In genomic region chr11:113725235-113726048, GRCm38 (mm10) we compare ENCODE assay signal across 10 mouse cellular contexts. TPM values are rescaled to one million over a fixed set of nuclear protein-coding genes. Genes with fewer than 3 reads are reported as not detected.
DNase-seq lines count a peak whose midpoint lies in the region; ATAC-seq lines count a peak whose summit lies in the region.
"Had no signal": no experiment of that assay in that cellular context is flagged by ENCODE, and none has a peak within 500 bp of the region (broad histone marks: within the 10 kb centered on the region; RNA-seq: fewer than 3 reads in every experiment).

No protein-coding gene starts in this region.

- H3K4me3 ChIP-seq in neural tube, embryonic 13.5 days, result no peak overlapping the region
- H3K4me3 ChIP-seq: erythroblast, embryonic 14.5 days; liver, embryonic 13.5 days had no signal

- peaks cover 39% of the 10 kb centered on the region for H3K36me3 ChIP-seq in neural tube, embryonic 13.5 days

- peaks cover 50% of the 10 kb centered on the region for H3K4me1 ChIP-seq in neural tube, embryonic 13.5 days (replicated peaks)

- peak overlapping the region; percentile 31; the same call in 1 of the 2 replicates for H3K9ac ChIP-seq in neural tube, embryonic 13.5 days
- H3K9ac ChIP-seq: liver, embryonic 13.5 days had no signal

- WGBS in neural tube, embryonic 13.5 days, result 68% methylated on average over 4 of the region's 4 CpGs

- ATAC-seq in neural tube, embryonic 13.5 days (ENCODE audit: low read depth), result peak; percentile 55

- H3K27ac ChIP-seq in neural tube, embryonic 13.5 days (replicated peaks), result peak overlapping the region; percentile 68
- H3K27ac ChIP-seq: liver, embryonic 13.5 days had no signal

- H3K9me3 ChIP-seq in neural tube, embryonic 13.5 days, result no peaks in the 10 kb centered on the region
- H3K9me3 ChIP-seq: liver, embryonic 13.5 days had no signal

- DNase-seq in neural tube, embryonic 10.5 days (ENCODE audit: extremely low spot score, low spot score), result no peak
- peak; percentile 44 for DNase-seq in gastrocnemius, postnatal 10 days
- peak; percentile 69 for DNase-seq in kidney, postnatal 10 days
- DNase-seq in spleen, postnatal 10 days (ENCODE audit: low spot score in 2 of 2), result no peak
- DNase-seq in ovary, postnatal 36 days (ENCODE audit: low spot score), result no peak
- no peak for DNase-seq in frontal cortex, postnatal 36 days (ENCODE audit: low spot score in 2 of 2)
- DNase-seq: liver, embryonic 13.5 days had no signal

- H3K4me2 ChIP-seq in neural tube, embryonic 13.5 days, result no peak overlapping the region
- H3K4me2 ChIP-seq: liver, embryonic 13.5 days had no signal

- H3K27me3 ChIP-seq in neural tube, embryonic 13.5 days, result no peaks in the 10 kb centered on the region
- H3K27me3 ChIP-seq: liver, embryonic 13.5 days had no signal

RNA-seq across cellular contexts. Expression of gene Cpsf4l, which starts 15.6 kb away (rescaled TPM):
- 0.36 and 0.85 TPM in 2 replicates for polyA plus RNA-seq in neural tube, embryonic 13.5 days (2015; fragmentation: Nextera tagmentation; extraction: Ambion mirVana)
- not detected for total RNA-seq in gastrocnemius, postnatal 10 days (2021)
- polyA plus RNA-seq: erythroblast, embryonic 14.5 days; liver, embryonic 13.5 days; spleen, adult 2 months had no signal

RNA-seq across cellular contexts. Expression of gene Cdc42ep4, which starts 26.2 kb away (rescaled TPM):
- 54.6 and 58.9 TPM in 2 replicates for polyA plus RNA-seq in neural tube, embryonic 13.5 days (2015; fragmentation: Nextera tagmentation; extraction: Ambion mirVana)
- total RNA-seq in gastrocnemius, postnatal 10 days (2021), result 10 to 100 TPM; 19.1 to 22.0 TPM

RNA-seq across cellular contexts. Expression of gene D11Wsu47e, which starts 41.2 kb away (rescaled TPM):
- polyA plus RNA-seq in neural tube, embryonic 13.5 days (2015; fragmentation: Nextera tagmentation; extraction: Ambion mirVana), result 18.1 and 23.1 TPM in 2 replicates
- 10 to 100 TPM in 1 of 2 experiments, 1 to 10 TPM in 1; 7.3 to 10.9 TPM for total RNA-seq in gastrocnemius, postnatal 10 days (2021)

RNA-seq across cellular contexts. Expression of gene Fam104a, which starts 41.5 kb away (rescaled TPM):
- 40.8 and 43.3 TPM in 2 replicates for polyA plus RNA-seq in neural tube, embryonic 13.5 days (2015; fragmentation: Nextera tagmentation; extraction: Ambion mirVana)
- 10 to 100 TPM; 34.8 to 37.9 TPM for total RNA-seq in gastrocnemius, postnatal 10 days (2021)

Comparison
In these comparisons a context has a peak if more than half of its experiments do, and no peak if none do; other contexts are left out.
1. DNase-seq: peak in gastrocnemius, postnatal 10 days (single experiment) and kidney, postnatal 10 days (single experiment); none in neural tube, embryonic 10.5 days (single experiment), spleen, postnatal 10 days (0 of 2), ovary, postnatal 36 days (single experiment) and frontal cortex, postnatal 36 days (0 of 2).